Mouse (Mus musculus) stomach, postnatal 0 days (tissue): ENCODE data around the gene Reep3. TPM values are rescaled to one million over a fixed set of nuclear protein-coding genes. Genes with fewer than 3 reads are reported as not detected.

ENCODE experiments used
- ATAC-seq: fragments of 200-750 bp; cut with Nextera tagmentation; 2 replicates; pipeline ENCODE4 v1.8.0; 2017; ENCODE audit not compliant: low FRiP score, low TSS enrichment
- DNase-seq: peaks from one replicate; pipeline ENCODE4 v3.0.0-alpha.2; 2016; ENCODE audit warnings: low spot score
- H3K27ac ChIP-seq: fragments of 300-500 bp; sonication (generic); replicated peaks from 2 replicates; pipeline ENCODE4 v1.5.1; 2014; ENCODE audit warnings: mild to moderate bottlenecking, control low read depth
- H3K27me3 ChIP-seq: fragments of 300-500 bp; sonication (generic); 2 replicates; pipeline ENCODE4 v1.6.1; 2014; ENCODE audit warnings: low read length; ENCODE audit not compliant: control insufficient read depth, insufficient read depth
- H3K36me3 ChIP-seq: fragments of 300-500 bp; sonication (generic); 2 replicates; pipeline ENCODE4 v1.6.1; 2014; ENCODE audit warnings: low read length, mixed read lengths; ENCODE audit not compliant: control insufficient read depth, insufficient read depth
- H3K4me1 ChIP-seq: fragments of 300-500 bp; sonication (generic); replicated peaks from 2 replicates; pipeline ENCODE4 v1.6.1; 2014; ENCODE audit warnings: antibody characterized with exemption; ENCODE audit not compliant: control insufficient read depth, insufficient read depth
- H3K4me2 ChIP-seq: fragments of 300-500 bp; sonication (generic); replicated peaks from 2 replicates; pipeline ENCODE4 v1.6.1; 2014; ENCODE audit warnings: low read depth, mild to moderate bottlenecking, control low read depth, moderate library complexity
- H3K4me3 ChIP-seq: fragments of 300-500 bp; sonication (generic); 2 replicates; pipeline ENCODE4 v1.5.1; 2014; ENCODE audit warnings: low read depth, low read length, control low read depth
- H3K9ac ChIP-seq: fragments of 300-500 bp; sonication (generic); 2 replicates; pipeline ENCODE4 v1.6.1; 2014; ENCODE audit warnings: mild to moderate bottlenecking, low read length, control low read depth, mixed read lengths
- H3K9me3 ChIP-seq: fragments of 300-500 bp; sonication (generic); 2 replicates; pipeline ENCODE4 v1.6.1; 2016; ENCODE audit warnings: low read length; ENCODE audit not compliant: control insufficient read depth
- CTCF ChIP-seq: IDR thresholded peaks from 2 replicates; pipeline ENCODE4 v1.5.1; 2016; ENCODE audit warnings: antibody characterized with exemption, low read depth, mild to moderate bottlenecking, moderate library complexity
- EP300 ChIP-seq: optimal IDR thresholded peaks from 2 replicates; pipeline ENCODE3; 2016; ENCODE audit warnings: antibody characterized with exemption
- WGBS: fragments of 180-500 bp; shearing (Covaris S2); extraction: QIAGEN DNeasy Blood & Tissue Kit; methylation state at CpG from one replicate; pipeline ENCODE4 v1.1.7; 2014; 5-methylcytosine and 5-hydroxymethylcytosine counted together
- polyA plus RNA-seq: library from polyadenylated mRNA; unstranded; fragments of >200 nt; fragmentation: Nextera tagmentation; extraction: Ambion mirVana; gene quantifications from 2 replicates; pipeline ENCODE4 v1.2.1, GENCODE M21; 2015

Reep3 gene
- polyA plus RNA-seq, 1 experiment from 2014 or later: 38.6 TPM

DNA sequence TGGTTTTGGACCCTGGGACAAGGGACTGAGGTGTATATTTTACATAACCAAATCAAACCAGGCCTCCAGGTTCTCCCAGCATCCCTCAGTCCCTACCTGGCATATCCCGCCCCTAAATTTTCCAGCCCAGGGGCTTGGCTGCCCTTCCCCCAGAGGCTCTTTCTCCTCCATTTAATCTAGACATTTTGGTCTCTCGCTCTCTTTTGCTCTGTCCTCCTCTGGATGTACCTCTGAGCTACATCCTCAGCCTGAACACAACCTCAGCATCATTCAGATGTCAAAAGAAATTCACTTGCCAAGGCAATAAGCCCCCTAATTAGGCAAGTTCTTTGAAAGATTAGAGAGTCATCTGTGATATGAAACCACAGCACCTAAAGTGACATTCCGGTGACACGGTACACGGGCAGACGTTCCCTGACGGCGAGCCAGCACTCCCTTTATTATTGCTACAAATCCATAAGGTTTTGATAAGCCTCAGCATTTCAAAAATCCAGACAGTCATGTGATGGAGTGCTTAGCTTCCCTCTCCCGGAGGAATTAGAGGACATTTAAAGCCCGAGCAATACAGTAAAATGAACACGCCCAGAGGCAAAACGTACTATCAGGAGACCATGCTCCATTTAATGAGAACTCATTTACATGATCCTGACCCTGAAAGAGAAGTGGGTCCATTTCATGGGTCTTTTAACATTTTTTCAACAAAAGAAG lies 51.4 kb downstream of the Reep3 start:
- no peak overlapping the region for H3K9ac ChIP-seq
- no peaks in the 10 kb centered on the region for H3K36me3 ChIP-seq
- WGBS: 50% methylated on average over 12 of the region's 12 CpGs
- TF ChIP-seq EP300 (no peak), CTCF (no peak)
- DNase-seq: no peak
- H3K4me2 ChIP-seq: no peak overlapping the region
- no peaks in the 10 kb centered on the region for H3K9me3 ChIP-seq
- no peaks in the 10 kb centered on the region for H3K27me3 ChIP-seq
- H3K4me3 ChIP-seq: no peak overlapping the region
- ATAC-seq: no peak
- H3K27ac ChIP-seq: no peak overlapping the region
- H3K4me1 ChIP-seq: peaks cover 5% of the 10 kb centered on the region; the same call in 1 of the 2 replicates

DNA sequence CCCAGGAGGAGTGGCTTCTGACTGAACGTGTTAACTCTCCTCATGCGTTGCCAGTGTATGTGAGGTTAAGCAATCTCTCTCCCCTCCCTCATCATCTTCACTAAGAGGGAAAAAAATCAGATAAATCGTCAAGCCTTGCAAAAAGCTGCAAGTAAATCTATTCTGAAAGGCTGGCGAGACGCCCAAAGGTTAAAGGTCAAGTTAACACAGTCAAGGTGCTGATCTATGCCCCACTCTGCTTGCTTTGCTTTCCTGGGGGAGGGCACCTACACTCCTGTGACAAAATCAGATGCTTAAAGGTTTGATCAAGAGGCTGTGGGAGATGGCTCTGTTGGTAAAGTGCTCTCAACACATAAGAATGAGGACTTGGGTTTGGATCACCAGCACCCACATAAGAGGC lies 52.4 kb downstream of the Reep3 start:
- H3K27ac ChIP-seq: no peak overlapping the region

DNA sequence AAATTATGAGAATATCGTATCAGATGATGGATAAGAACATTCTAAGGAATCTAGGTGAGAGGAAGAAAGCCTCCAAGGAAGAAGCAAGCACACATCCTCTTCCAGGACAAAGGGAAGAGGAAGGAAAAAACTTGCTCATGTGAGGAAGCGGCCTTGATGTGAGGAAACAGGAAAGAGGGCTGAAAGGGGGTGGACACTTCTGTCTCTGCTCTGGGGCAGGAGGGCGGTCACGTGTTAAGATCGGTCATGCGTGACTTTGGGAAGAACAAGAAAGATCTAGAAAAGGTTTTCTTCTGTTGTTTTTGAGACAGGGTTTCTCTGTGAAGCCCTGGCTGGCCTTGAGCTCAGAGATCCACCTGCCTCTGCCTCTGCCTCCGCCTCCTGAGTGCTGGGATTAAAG lies 53.5 kb downstream of the Reep3 start:
- no peak overlapping the region for H3K4me2 ChIP-seq
- H3K36me3 ChIP-seq: no peaks in the 10 kb centered on the region
- H3K4me1 ChIP-seq: peaks cover 5% of the 10 kb centered on the region; the same call in 1 of the 2 replicates
- DNase-seq (no peak), ATAC-seq (no peak)
- H3K9ac ChIP-seq: no peak overlapping the region
- no peak for TF ChIP-seq EP300
- TF ChIP-seq CTCF: no peak
- H3K27ac ChIP-seq: no peak overlapping the region
- 92% methylated on average over 7 of the region's 7 CpGs for WGBS
- no peaks in the 10 kb centered on the region for H3K9me3 ChIP-seq
- no peaks in the 10 kb centered on the region for H3K27me3 ChIP-seq
- H3K4me3 ChIP-seq: no peak overlapping the region

More for the DNA sequence above, 52.4 kb downstream of the Reep3 start:
- Histone ChIP-seq H3K9me3 (no peaks in the 10 kb centered on the region), H3K4me2 (no peak overlapping the region), H3K9ac (no peak overlapping the region), H3K36me3 (no peaks in the 10 kb centered on the region), H3K4me1 (peaks cover 5% of the 10 kb centered on the region; the same call in 1 of the 2 replicates), H3K27me3 (no peaks in the 10 kb centered on the region), H3K4me3 (no peak overlapping the region)
- WGBS: 42% methylated on average over 5 of the region's 5 CpGs
- no peak for TF ChIP-seq CTCF
- TF ChIP-seq EP300: no peak
- ATAC-seq: no peak
- no peak for DNase-seq

DNA sequence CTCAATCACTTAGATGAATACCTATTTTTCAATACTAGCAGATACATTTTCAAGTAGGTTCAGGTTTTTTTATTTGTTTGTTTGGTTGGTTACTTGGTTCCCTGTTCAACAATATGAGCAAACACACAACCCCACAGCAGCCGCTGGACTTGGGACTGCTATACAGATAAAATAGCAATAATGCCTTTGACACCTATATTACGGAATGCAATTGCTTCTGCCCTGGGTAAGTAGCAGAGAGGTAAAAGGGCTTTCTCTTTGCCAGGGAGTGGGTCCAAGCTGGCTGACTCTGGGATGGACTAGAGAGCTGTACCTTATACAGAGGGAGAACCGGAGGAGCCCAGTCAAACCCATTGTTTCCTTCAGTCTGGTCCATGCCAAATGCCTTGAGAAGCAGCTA lies 56.3 kb downstream of the Reep3 start:
- no peak overlapping the region for H3K4me3 ChIP-seq
- TF ChIP-seq CTCF: no peak
- no peak for TF ChIP-seq EP300
- no peak overlapping the region for H3K4me2 ChIP-seq
- no peak overlapping the region for H3K27ac ChIP-seq
- DNase-seq (no peak), ATAC-seq (peak; percentile 43; the same call in 1 of the 2 replicates)
- no peak overlapping the region for H3K9ac ChIP-seq
- peaks cover 9% of the 10 kb centered on the region for H3K36me3 ChIP-seq
- H3K9me3 ChIP-seq: no peaks in the 10 kb centered on the region
- WGBS: 81% methylated on average over 3 of the region's 3 CpGs
- peaks cover 3% of the 10 kb centered on the region; the same call in 1 of the 2 replicates for H3K4me1 ChIP-seq
- no peaks in the 10 kb centered on the region for H3K27me3 ChIP-seq

DNA sequence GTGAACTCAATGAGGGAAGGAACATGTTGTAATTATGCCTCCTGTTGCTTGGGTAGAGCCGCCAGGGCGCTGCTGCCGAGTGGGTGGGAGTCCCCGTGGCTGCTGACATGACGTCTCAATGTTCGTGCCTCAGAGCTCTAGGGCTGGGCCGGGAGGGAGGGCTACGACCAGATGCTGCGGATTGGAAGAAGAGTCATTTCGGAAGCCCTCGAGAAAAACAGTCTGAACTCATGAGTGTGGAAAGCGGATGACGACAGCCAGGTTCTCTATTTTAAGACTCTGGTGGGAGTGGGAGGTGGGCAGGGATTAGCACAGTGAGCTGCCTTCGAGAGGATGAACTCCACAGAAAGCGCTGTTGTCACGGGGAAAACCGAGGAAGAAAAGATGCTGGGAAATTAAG lies 57.7 kb downstream of the Reep3 start:
- DNase-seq: no peak
- H3K9me3 ChIP-seq: no peaks in the 10 kb centered on the region
- no peak overlapping the region for H3K4me3 ChIP-seq
- no peaks in the 10 kb centered on the region for H3K27me3 ChIP-seq
- 66% methylated on average over 17 of the region's 17 CpGs for WGBS
- no peak overlapping the region for H3K9ac ChIP-seq
- ATAC-seq: 0 out of 2 replicates have a peak, but pooled peaks have one; percentile 30
- H3K27ac ChIP-seq: no peak overlapping the region
- no peaks in the 10 kb centered on the region for H3K4me1 ChIP-seq
- TF ChIP-seq CTCF (no peak), EP300 (no peak)
- peaks cover 9% of the 10 kb centered on the region for H3K36me3 ChIP-seq
- no peak overlapping the region for H3K4me2 ChIP-seq

DNA sequence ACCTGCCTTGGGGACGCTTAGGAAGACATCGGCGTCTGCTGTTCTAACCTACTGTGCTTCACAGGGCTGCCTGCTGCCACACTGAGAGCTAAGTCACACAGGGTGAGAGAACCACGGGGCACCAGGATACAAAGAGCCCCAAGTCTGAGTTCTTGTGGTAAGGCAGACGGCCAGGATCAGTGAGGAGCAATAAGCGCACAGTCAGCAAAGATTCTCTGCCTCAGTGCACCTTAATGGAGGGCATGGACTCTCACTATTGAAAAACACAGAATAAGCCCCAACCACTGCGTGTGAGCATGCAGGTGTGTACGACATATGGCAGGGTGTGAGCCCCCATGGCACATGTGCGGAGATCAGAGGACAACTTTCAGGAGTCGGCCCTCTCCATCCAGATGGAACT lies 60.2 kb downstream of the Reep3 start:
- H3K36me3 ChIP-seq: peaks cover 9% of the 10 kb centered on the region
- WGBS: 91% methylated on average over 10 of the region's 10 CpGs

More for the DNA sequence above, 60.2 kb downstream of the Reep3 start:
- DNase-seq: no peak
- Histone ChIP-seq H3K4me2 (no peak overlapping the region), H3K4me3 (no peak overlapping the region), H3K27ac (no peak overlapping the region), H3K9me3 (no peaks in the 10 kb centered on the region), H3K4me1 (no peaks in the 10 kb centered on the region), H3K27me3 (no peaks in the 10 kb centered on the region), H3K9ac (no peak overlapping the region)
- ATAC-seq: no peak
- TF ChIP-seq EP300: no peak
- TF ChIP-seq CTCF: no peak
